Mouse (Mus musculus) heart, adult 8-10 months (tissue): ENCODE measurements at regions not wholly inside any gene's neighbourhood (a gene's known extent, or its start where the extent isn't known, plus 50 kb on each side); places are given as distances from the start of the nearest gene placed in this dataset.
A peak's percentile ranks its signal among the peaks of the same experiment; 100 is the strongest.

Source experiments
- DNase-seq: peaks from one replicate; pipeline ENCODE4 v3.0.0; 2022; ENCODE audit warnings: low spot score

DNA sequence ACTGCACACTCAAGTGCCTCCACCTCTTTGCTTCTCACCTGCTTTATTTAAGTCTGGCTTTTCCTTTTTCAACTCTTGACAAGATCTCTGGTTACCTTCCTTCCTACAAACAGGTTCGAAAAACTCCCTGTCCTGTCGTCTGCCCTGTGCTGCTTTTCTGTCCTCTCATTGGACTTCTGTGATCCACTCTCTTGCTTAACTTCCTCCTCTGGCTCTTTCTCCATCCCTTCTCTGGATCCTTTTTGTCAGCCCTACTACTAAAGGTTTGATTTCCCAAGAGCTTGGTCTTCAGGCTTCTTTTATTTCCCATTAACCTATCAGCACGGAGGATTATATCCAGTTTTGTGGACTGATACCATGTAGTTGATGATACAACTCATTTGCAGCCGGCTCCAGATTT, 149.8 kb downstream of the Satb1 start:
- DNase-seq = no peak

DNA sequence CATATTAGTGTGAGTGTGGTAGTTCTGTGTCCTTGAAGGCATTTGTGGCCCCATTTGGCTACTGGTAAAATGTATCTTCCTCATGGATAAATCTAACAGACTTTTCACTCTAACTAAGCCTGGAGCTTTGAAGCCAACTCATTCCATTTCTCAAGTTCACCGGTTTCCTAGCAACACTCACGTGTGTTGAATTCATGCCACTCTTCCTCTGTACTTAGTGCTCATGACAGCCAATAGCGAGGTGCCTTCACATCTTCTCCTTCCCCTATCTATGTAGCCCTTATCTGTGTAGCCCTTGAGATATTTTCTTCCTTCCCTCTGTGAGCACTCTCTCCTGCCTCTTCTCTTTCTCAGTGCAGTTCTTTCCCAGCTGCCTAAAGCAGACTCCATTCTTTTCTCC, 150.7 kb downstream of the Satb1 start:
- no peak for DNase-seq

DNA sequence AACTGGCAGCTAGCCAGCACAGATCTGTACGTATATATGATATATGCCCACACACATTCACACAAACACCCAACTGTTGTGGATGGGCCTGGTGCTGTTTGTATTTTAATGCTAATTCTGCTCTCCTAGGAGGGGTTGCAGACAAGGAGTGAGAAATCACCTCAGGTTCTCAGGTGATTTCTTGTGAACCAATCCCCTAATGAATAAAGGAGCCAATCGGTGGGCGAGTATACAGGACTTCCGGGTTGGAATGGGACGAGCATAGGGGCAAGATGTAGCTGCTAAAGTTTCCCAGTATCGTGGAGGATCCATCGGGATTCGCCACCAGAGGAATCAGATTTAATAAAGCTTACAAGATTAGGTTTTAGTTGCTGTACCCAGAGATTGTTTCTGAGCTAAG, 155.6 kb downstream of the Satb1 start:
- DNase-seq = no peak

DNA sequence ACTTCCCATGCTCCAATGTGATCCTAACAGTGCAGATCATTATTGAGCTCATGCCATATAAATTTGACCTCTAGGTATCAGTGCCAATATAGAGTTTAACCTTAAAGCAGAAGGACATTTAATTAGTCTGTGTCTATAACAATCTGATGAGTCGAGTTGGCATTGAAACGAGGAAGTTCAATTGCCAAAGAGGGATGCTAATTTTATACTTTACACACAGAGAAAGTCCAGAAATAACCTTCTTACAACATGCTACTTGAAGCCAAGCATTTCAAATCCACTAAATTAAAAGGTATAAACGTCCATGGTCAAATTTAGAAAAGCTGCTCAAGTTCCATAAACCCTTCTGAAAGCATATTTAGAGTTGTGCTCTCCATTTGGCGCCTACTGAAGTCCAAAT, 174.7 kb downstream of the Satb1 start:
- peak; percentile 28 for DNase-seq

DNA sequence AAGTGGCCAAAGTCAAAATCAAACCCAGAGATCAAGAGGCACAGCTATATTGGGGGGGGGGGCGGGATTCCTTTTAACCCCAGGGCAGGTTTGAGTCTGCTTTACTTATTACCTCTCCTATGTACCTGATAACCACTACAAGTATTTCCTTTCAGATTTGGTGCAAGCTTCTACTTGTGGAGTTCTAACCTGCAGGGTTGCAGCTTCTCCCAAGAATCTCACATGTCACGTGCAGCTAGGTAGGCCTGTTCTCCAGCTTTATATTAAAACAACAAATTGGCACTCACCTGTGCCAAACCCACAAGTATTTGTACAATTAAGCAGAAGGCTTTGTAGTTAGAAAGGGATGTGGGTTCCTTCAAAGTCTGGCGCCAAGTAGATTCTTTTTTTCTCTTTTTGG, 179.2 kb downstream of the Satb1 start:
- DNase-seq = no peak

DNA sequence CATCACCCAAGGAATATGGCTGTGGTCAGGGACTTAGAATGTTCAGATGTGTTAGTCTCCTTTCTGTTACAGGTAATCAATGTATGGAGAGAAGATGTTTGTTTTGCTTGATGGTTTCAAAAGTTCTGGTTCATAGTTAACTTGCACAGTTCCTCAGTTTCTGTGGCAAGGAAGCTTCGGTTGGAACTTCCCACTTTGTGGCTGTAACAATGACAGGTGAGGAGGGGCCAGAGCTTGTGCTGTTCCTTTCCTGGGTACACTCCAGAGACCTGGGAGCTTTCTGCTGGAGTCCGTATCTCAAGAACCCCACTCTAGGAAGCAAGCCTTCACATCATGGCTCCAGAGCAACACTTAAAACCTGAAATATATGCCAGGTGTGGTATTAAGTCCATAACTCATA, 181.2 kb downstream of the Satb1 start:
- no peak for DNase-seq

DNA sequence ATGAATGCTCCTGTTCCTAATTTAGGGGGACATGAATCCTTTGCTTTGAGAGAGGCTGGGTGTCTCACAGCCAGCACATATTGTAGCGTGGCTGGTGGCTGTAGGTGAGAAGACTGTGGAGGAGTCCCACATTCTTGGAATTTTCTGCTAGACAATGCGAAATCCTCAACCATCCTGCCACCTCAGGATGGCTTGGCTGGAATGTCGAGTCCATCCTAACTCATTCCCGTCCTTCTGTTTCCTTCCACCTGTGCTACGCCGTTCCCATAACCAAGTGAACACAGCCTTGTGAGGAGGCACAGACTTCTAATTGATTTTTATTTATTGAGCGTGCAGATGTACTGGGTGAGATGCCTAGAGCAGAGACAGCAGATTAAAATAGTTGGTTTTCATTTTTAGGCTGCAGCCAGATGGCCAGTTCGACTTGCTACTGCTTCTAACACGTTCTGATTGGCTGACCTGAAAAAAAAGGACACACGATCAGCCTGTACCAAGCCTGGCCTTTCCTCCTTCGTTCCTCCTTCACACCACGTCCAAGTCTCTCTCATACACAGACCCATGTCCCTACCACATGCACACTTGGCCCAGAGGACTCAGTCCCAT, 183.8 kb downstream of the Satb1 start:
- DNase-seq = no peak

DNA sequence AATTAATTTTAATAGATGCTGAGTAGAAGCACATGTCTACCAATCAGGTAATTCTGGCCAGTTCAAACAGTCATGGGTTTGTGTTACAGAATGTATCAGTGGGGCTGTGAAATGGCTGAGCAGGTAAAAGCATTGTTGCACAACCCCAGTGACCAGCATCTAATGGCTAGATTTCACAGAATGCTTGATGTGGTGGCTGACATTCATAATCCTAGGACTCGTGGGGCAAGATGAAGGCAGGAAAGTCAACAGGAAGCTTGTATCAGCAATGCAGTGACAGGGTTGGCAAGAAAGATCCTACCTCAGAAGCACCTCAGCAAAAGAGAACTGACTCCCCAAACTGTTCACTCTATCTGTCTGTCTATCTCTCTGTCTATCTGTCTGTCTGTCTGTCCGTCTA, 186.7 kb downstream of the Satb1 start:
- no peak for DNase-seq

DNA sequence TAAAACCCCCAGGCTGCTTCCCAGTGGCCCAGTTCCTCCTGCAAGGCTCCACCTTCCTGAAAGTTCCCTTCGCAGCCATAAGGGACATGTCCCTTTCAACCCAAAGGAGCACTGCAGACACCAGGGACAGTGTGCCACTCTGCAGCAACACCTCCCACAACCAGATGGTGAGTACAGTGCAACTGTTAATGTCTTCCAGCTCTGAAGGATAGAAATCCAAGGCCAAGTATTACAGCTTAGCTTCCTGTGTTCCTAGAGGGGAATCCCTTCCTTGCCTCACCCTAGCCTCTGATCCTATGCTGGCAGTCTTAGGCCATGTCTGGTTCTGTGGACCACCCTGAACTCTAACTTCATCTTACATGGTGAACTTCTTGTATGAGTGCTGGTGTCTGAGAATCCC, 187.2 kb downstream of the Satb1 start:
- no peak for DNase-seq

DNA sequence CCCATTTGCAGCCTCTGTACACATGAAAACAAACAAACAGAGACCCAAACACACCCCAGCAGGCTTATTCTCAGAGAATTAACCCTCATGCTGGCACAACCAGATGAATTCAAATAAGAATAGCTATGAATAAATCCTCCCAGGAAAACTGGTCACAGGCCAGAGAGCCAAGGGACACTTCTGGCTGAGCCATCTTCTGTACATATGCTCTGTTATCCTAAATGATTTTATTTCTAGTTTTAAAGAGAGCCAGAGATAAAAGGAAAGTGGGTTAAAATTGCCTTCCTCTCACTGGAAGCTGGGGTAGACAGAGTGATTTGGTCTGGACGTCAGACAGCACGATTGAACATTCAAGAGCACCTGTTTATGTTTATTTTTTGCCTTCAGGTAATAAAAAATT, 190.4 kb downstream of the Satb1 start:
- DNase-seq = no peak

DNA sequence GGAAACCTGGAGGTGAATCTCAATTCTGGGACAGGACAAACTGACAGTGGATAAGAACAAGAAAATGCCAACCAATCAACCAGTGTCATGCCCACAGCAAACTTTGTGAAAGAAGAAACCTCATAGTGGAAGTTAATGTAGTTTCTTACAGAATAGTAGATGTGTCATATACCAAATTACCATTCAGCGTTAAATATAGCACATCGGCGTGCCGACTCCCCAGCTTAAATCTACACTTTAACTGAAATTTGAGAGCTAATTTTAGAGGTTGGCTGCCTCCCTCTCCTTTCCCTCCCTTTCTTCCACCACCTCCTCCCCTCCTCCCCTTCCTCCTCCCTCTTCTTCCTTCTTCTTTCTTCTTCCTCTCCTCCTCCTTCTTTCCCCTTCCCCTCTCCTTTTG, 197.2 kb downstream of the Satb1 start:
- no peak for DNase-seq

DNA sequence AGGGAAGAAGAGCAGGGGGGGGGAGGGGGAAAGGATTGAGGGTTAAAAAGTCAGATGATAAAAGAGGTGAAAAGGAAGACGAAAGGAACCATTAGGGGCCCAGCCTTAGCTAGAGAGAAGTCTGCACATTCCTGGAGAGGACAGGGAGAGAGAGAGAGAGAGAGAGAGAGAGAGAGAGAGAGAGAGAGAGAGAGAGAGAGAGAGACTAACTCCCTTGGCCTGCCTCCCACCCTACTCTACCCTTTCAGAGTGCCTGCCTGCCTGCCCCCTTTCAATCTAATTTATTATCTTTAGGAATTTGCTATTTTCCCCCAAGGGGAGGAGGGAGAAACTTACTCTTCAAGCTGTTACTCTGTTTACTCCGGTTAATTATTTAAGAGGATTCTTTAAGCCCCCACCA, 201.5 kb downstream of the Satb1 start:
- no peak for DNase-seq

DNA sequence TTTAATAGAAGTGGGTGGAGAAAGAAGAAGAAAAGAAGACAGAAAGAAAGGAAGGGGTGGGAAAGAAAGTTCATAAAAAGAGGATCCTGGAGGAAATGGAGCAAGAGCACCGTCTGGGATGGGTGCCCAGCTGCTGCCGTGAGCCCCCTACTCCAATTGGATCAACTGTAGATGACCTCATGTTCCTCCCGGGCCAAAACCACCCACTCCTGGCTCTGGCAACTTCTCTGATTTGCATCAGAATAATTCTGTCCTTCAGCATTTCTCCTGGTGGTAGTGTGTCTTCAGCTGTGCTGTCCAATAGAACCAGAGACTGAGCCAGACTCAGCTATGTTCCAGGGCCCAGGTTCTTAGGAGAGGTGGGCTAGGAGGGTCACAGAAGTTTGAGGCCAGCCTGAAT, 212.6 kb downstream of the Satb1 start:
- DNase-seq = no peak

DNA sequence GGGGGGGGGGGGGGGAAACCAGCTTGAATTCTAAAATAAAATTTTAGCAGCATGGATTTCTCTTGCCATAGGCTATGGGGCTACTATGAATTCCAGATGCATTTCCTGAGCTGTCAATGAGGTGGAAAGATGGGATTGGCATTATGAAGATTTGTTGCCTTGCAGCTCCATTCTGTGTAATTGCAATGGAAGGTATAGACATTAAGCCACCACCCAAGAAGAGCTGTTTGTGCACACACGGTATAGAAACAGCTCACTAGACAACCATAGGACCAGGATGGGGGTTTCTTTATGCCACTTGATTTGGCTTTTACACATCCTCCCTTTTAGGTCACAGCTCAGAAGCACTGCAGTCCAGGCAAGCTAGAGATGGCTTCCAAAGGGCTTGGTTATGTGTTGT, 247.8 kb downstream of the Satb1 start:
- no peak for DNase-seq

DNA sequence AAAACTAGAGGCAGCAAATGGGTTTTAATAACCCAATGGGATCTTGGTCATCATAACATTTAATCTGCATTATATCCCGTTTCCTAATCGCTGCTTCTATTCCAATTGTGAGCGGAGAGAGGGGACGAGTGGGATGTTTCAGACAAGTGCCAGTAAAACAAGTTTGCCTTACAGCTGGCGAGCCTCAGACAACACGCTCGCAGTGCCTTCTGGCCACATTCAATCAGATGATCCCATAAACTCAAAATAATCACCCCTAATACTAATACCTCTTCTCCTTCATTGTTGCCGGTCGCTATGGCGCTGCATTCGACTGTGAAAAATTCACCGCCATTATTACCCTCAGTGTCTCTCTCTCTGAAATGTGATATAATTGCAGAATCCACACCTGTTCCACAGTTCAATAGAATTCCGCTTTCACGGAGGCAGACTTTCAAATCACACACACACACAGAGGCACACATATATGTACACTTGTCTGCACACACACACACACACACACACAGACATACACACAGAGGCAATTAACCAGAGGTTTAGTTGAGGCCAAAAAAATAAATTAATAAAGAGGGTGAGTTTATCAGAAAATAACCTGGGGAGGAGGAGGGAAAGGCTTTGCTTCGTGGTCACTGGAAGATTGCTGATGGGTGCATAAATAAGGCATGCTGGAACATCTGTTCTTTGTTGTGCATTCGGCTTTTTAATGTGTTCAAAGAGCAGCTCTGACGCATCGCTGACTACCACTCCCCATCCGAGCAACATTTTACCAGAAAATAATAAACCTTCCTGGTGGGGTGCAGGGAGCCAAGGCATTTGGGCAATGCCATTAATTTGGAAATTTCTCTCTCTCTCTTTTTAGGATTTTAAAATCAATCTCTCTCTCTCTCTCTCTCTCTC, 248.9 kb downstream of the Satb1 start:
- DNase-seq = no peak

DNA sequence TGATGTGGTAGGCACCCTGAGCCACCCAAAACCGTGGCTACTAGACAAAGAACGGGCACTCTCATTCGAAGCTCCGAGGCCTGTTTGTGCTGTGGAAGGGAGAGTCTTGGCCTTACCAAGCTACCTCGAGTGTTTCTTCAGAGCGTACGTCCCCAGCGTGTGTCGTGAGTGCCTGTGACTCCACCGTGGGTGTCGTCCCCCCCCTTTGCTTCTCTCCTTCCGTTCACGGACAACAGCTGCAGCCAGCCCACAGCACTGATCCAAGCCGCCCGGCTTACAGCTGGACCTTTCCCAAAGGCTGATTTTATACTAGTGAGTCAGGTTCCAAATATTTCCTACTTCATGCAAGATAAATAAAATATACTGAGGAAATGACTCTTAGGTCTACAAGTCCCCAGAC, 249.8 kb downstream of the Satb1 start:
- peak; percentile 61 for DNase-seq

DNA sequence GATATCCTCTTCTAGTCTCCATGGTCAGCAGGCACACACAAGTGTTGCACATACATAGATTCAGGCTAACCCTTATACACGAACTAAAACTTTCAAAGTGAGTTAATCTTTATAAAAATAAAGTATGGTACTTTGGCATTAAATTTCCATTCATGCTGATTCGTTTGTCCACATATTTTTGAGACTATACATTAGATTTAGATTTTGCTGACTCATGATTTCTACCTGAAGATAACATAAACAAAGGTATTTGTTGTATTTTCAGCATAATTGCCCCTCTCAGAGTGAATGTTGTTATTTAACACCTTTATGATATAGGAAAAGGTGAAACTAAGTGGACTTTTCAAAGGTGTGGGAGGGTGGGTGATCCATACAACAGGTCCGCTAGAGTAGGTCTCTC, 277.2 kb downstream of the Satb1 start:
- no peak for DNase-seq

DNA sequence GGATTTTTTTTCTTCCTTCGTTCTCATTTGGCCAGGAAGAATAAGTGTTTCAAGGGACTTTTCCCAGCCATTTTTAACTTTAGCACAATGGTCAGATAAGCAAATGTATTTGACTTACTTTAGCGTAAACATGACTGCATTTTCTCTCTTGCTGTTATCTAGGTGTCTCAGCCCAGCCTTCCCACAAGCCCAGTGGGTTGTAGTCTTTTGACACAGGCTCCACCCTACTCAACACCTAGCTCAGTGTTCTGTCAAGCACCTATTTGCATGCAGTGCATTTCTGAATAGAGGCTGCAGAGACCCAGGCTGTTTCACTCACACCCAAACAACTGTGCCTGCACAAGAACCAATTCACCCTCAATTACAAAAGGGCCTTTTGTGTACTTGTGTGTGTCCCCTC, 278.6 kb downstream of the Satb1 start:
- no peak for DNase-seq

DNA sequence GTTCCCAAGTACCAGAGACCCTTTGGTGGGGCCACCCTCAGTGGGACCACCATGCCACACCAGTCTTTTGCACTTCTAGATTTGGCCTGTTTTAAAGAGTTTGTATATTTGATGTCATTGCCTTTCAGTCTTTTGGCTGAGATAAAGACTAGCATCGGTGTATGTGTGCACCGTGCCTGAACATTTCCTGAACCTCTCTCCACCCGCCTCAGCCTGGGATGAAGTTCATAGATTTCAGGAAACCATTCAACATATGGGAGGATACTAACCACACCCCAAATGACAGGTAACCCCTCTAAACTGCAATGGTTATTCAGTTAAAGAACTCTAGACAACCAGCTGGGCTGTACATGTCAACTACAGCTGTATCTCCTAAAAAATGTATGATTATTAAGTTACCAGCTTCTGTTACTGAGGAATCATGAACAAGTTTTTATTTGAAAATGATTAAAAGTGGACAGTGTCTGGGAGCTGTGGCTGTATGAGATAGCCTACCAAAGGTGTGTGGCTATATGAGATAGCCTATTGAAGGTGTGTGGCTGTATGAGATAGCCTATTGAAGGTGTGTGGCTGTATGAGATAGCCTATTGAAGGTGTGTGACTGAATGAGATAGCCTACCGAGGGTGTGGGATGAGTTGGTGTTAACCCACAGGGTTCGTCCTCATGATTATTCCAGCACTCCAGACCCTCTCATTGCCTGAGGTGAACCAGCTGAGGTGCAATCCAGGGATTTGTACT, 280.6 kb downstream of the Satb1 start:
- DNase-seq = no peak

DNA sequence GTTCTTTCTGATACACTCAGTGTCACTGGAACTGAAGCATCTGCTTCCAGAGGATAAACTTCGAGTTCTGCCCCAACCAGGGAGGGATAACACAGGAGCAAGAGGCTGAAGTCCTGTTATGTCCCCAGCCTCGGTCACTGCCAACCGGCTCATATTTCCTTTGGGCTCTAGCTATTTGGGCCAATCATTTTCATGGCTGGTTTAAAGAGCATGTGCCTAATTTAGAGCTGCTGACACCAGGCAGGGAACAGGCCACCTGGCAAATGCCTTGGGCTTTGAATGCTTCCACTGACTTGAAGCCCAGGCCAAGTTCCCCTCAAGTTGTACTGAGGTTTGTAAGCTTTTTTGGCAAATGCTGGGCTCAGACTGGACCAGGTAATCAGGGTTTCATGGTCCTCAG, 286.1 kb downstream of the Satb1 start:
- peak; percentile 44 for DNase-seq

DNA sequence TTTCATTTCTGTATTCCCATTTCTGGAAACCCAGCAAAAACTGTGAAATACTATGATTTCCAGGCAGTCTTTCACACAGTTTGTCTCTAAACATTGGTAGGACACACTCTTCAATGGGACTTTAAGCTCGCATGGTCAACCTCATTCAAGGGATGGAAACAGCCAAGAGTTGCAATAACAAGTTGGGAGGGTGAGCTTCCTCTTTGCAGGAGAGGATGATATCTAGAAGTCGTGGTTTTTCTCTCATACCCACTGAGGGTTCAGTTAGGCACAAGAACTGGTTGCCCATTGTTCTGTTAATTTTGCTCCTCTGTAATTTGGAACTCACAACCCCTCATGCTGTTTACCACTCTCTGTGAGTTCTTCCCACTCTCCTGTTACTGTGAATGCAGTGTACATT, 290.5 kb downstream of the Satb1 start:
- DNase-seq = no peak

DNA sequence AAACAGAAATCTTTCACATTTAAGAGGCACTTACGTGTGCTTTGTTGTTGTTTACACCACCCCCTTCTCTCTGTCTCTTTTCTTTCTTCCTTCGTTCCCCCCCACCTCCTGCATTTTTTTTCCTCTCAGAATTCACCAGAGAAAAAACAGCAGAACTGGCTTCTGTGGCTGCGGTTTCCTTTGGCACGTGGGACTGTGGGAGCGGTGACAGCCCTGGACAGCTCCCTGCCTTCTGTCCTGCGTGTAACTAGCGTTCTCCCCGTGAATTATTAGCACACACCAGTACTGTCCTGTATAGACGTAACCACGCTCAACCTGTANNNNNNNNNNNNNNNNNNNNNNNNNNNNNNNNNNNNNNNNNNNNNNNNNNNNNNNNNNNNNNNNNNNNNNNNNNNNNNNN, 298.4 kb downstream of the Satb1 start:
- no peak for DNase-seq

DNA sequence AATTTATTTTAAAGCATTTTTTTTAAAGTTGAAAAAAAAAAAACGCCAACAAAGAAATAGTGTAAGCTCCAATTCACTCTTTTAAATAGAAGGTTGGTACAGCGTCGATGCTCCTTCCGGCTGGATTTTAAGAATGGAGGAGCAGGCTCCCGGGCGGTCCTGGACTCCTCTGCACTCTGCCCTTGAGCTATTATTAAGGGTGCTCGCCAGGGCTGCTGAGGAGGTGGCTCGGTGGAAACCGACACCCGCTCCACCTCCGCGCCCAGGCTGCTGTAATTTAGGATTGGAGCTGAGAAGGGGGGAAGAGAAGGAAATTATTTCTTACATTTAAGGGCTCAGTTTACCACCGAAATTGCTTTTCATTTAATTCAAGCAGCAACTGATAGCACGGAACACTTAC, 298.8 kb downstream of the Satb1 start:
- no peak for DNase-seq
